Mouse (Mus musculus) thymus, adult 2 months (tissue): ENCODE measurements around the gene Rere. TPM values are rescaled to one million over a fixed set of nuclear protein-coding genes. Genes with fewer than 3 reads are reported as not detected.
"Not testable (repeated sequence)": the region's sequence is repeated elsewhere in the genome, so short reads cannot be mapped to it uniquely, and the experiment has no call there.

Experiments
- DNase-seq: peaks from one replicate; pipeline ENCODE4 v3.0.0; 2021
- H3K27ac ChIP-seq: fragments of 200-500 bp; 2 replicates; pipeline ENCODE4 v1.5.1; 2012; ENCODE audit warnings: low read length, control low read depth; ENCODE audit not compliant: control insufficient read depth, insufficient read depth
- H3K27me3 ChIP-seq: fragments of 200-500 bp; 2 replicates; pipeline ENCODE4 v1.6.1; 2012; ENCODE audit warnings: mild to moderate bottlenecking, low read length, moderate library complexity, mixed read lengths; ENCODE audit not compliant: control insufficient read depth, insufficient read depth
- H3K36me3 ChIP-seq: fragments of 200-500 bp; 2 replicates; pipeline ENCODE4 v1.6.1; 2012; ENCODE audit warnings: mild to moderate bottlenecking, low read length, moderate library complexity; ENCODE audit not compliant: control insufficient read depth, insufficient read depth
- H3K4me1 ChIP-seq: fragments of 200-500 bp; replicated peaks from 2 replicates; pipeline ENCODE4 v1.6.1; 2012; ENCODE audit warnings: low read length; ENCODE audit not compliant: control insufficient read depth, insufficient read depth
- H3K4me3 ChIP-seq: fragments of 200-500 bp; 2 replicates; pipeline ENCODE4 v1.5.1; 2012; ENCODE audit warnings: mild to moderate bottlenecking, low read length, control low read depth, moderate library complexity; ENCODE audit not compliant: control insufficient read depth, insufficient read depth
- CTCF ChIP-seq: fragments of 200-500 bp; IDR thresholded peaks from 2 replicates; pipeline ENCODE4 v1.5.1; 2012; ENCODE audit warnings: mild to moderate bottlenecking, control low read depth, low read length, moderate library complexity, borderline replicate concordance; ENCODE audit not compliant: control insufficient read depth, poor library complexity, insufficient read depth; ENCODE audit errors: extremely low read depth
- POLR2A ChIP-seq: fragments of 200-500 bp; IDR thresholded peaks from 2 replicates; pipeline ENCODE4 v1.6.1; 2012; ENCODE audit warnings: mild to moderate bottlenecking, low read length, control low read depth, moderate library complexity; ENCODE audit not compliant: control insufficient read depth, poor library complexity, insufficient read depth; ENCODE audit errors: extremely low read depth
- WGBS: fragments of 180-500 bp; shearing (Covaris S2); methylation state at CpG from one replicate; pipeline ENCODE4 v1.1.7; 2018; 5-methylcytosine and 5-hydroxymethylcytosine counted together
- polyA plus RNA-seq: library from polyadenylated mRNA; depleted of rRNA; stranded (reverse); fragments of >200 nt; gene quantifications from 2 replicates; pipeline ENCODE4 v1.2.3, GENCODE M21; 2012

Gene Rere
- polyA plus RNA-seq, 1 experiment = 52.5 TPM

- 0% methylated on average over 7 of the region's 7 CpGs for WGBS
- H3K4me1 ChIP-seq = peaks cover 14% of the 10 kb centered on the region
- H3K27me3 ChIP-seq = peaks cover 10% of the 10 kb centered on the region
- no peak overlapping the region for H3K4me3 ChIP-seq
- TF ChIP-seq CTCF (no peak), POLR2A (no peak)
- no peak overlapping the region for H3K27ac ChIP-seq
- no peaks in the 10 kb centered on the region for H3K36me3 ChIP-seq
- DNase-seq = no peak
Observed at GRCm38 (mm10) chr4:150269679-150270078, 11.8 kb upstream of the Rere start.

DNA sequence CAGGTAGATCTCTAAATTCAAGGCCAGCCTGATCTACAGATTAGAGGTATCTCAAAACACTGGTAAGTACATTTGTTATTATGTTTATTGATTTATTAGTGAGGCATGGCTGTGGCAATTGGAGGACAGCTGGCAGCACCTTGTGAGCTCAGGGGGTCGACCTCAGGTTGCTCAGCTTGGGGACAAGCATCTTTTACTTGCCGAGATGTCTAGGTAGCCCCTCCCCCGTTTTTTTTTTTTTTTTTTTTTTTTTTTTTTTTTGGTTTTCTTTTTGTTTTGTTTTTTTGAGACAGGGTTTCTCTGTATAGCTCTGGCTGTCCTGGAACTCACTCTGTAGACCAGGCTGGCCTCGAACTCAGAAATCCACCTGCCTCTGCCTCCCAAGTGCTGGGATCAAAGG, 10.7 kb upstream of the Rere start:
- DNase-seq, H3K36me3 ChIP-seq, H3K27ac ChIP-seq, H3K4me3 ChIP-seq: not testable (repeated sequence)
- Histone ChIP-seq H3K27me3 (peaks cover 10% of the 10 kb centered on the region), H3K4me1 (peaks cover 14% of the 10 kb centered on the region)
- WGBS = 57% methylated on average over 4 of the region's 4 CpGs

DNA sequence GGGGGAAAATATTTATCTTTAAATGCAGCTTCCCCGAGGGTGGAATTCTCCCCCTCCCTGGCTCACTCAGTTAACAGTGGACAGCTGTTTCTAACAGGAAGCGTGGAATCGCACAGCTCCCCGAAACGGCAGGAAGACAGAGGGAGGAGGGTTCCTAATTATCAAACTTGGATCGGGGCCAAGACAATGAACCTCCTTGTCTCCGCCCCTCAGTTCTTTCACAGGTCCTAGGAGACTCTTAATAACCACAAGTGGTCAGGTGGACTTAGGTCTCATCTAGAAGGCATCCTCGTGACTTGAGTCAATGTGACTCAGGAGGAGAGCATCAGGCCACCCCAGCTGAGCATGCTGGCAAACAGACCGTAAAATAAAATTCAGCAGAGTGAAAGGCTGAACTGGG, 8.7 kb upstream of the Rere start:
- WGBS = 7% methylated on average over 9 of the region's 9 CpGs
- H3K4me1 ChIP-seq = peaks cover 14% of the 10 kb centered on the region

DNA sequence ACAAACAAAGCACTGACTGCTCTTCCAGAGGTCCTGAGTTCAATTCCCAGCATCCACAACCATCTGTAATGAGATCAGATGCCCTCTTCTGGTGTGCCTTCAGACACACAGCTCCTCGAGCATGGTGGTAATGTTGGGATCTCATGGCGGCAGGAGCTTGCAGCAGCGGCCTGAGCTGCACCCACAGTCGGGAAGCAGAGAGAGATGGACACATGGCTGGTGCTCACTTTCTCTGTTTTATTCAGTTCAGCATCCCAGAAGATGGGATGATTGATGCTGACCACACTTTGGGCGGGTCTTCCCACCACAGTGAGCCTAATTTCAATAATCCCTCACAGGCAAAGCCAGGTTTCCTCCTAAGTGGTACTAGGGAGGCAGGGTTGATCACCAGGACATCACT, 5.9 kb upstream of the Rere start:
- Histone ChIP-seq H3K27me3 (peaks cover 2% of the 10 kb centered on the region), H3K27ac (no peak overlapping the region), H3K4me1 (no peaks in the 10 kb centered on the region), H3K36me3 (no peaks in the 10 kb centered on the region), H3K4me3 (no peak overlapping the region)
- TF ChIP-seq POLR2A = no peak
- TF ChIP-seq CTCF = no peak
- WGBS = 90% methylated on average over 5 of the region's 5 CpGs
- DNase-seq = no peak

More for the DNA sequence above, 8.7 kb upstream of the Rere start:
- Histone ChIP-seq H3K4me3 (no peak overlapping the region), H3K27ac (no peak overlapping the region), H3K36me3 (no peaks in the 10 kb centered on the region), H3K27me3 (peaks cover 5% of the 10 kb centered on the region)
- no peak for DNase-seq
- no peak for TF ChIP-seq POLR2A
- TF ChIP-seq CTCF = no peak

DNA sequence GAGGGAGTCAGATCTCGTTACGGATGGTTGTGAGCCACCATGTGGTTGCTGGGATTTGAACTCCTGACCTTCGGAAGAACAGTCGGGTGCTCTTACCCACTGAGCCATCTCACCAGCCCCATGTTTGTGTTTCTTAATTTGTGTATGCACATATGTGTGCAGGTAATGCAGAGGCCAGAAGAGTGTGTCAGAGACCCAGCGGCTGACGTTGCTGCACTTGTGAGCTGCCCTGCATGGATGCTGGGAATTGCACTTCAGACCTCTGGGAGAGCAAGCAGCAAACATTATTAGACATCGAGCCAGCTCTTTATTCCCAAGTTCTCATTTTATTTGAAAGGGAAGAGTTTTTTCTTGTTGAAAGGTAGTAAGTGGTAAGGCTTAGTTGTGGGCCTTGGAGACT, 2.1 kb upstream of the Rere start:
- DNase-seq, H3K36me3 ChIP-seq, H3K27me3 ChIP-seq, H3K27ac ChIP-seq, H3K4me1 ChIP-seq, H3K4me3 ChIP-seq: not testable (repeated sequence)
- WGBS = 90% methylated on average over 7 of the region's 7 CpGs

GRCm38 (mm10) chr4:150280002-150280401, 1.4 kb upstream of the Rere start:
- WGBS = 95% methylated on average over 2 of the region's 2 CpGs
- H3K4me3 ChIP-seq = no peak overlapping the region
- no peak overlapping the region for H3K27ac ChIP-seq
- DNase-seq = no peak
- no peaks in the 10 kb centered on the region for H3K36me3 ChIP-seq
- no peaks in the 10 kb centered on the region for H3K27me3 ChIP-seq
- H3K4me1 ChIP-seq = peaks cover 4% of the 10 kb centered on the region; the same call in 1 of the 2 replicates
- TF ChIP-seq POLR2A = no peak
- no peak for TF ChIP-seq CTCF

DNA sequence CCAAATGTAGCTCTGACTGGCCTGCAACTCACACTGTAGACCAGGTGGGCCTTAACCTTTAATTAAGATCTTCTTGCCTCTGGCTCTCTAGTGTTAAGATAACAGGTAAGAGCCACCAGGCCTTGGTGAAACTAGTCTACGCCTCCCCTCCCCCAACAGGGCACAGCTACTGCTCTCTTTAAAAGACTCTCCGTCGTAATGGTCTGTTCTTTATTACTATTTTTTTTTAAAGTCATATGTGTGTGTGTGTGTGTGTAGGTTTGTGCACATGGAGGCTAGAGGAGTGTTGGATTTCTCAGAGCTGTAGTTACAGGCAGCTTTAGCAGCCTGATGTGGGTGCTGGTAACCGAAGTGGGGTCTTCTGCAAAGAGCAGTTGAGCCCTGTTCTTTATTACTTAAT, 987 bp upstream of the Rere start:
- TF ChIP-seq CTCF (no peak), POLR2A (no peak)
- Histone ChIP-seq H3K27ac (no peak overlapping the region), H3K4me1 (peaks cover 4% of the 10 kb centered on the region; the same call in 1 of the 2 replicates), H3K4me3 (no peak overlapping the region), H3K27me3 (no peaks in the 10 kb centered on the region), H3K36me3 (no peaks in the 10 kb centered on the region)
- DNase-seq = no peak
- WGBS = 87% methylated on average over 4 of the region's 4 CpGs
